Mouse (Mus musculus) myocyte (in vitro differentiated cells): ENCODE measurements around the gene Gsdme.

Experiments used
- E2F4 ChIP-seq: IDR thresholded peaks from one replicate; pipeline ENCODE4 v1.6.1; 2011; ENCODE audit warnings: mild to moderate bottlenecking, control low read depth, moderate library complexity; ENCODE audit not compliant: insufficient read depth
- POLR2A ChIP-seq: IDR thresholded peaks from one replicate; pipeline ENCODE4 v1.6.1; 2011; ENCODE audit warnings: low read depth, mild to moderate bottlenecking, control low read depth, moderate library complexity; ENCODE audit not compliant: insufficient read length
- POLR2AphosphoS2 ChIP-seq: IDR thresholded peaks from one replicate; pipeline ENCODE4 v1.6.1; 2011; ENCODE audit warnings: low read depth, control low read depth; ENCODE audit not compliant: insufficient read length

- TF ChIP-seq POLR2A, result no peak
- no peak for TF ChIP-seq E2F4
- no peak for TF ChIP-seq POLR2AphosphoS2
Observed at GRCm38 (mm10) chr6:50168821-50169220, 94.8 kb downstream of the Gsdme start.
